Mouse (Mus musculus) layer of hippocampus, postnatal 14 days (tissue): ENCODE results near the gene Gimap8. TPM values are rescaled to one million over a fixed set of nuclear protein-coding genes. Genes with fewer than 3 reads are reported as not detected.

ENCODE experiments used
- DNase-seq, 2 experiments: peaks; one replicate each; pipeline ENCODE4 v3.0.0; 2021 to 2022; ENCODE audit warnings: low spot score in 2 of 2, mixed read lengths in 1 of 2
- total RNA-seq, 2 experiments: library from RNA; stranded (reverse); gene quantifications; 2 replicates each; pipeline ENCODE4 v1.2.3; 2021

The Gimap8 gene
- total RNA-seq, 2 experiments from 2014 or later, result 1.0 to 1.4 TPM

DNA sequence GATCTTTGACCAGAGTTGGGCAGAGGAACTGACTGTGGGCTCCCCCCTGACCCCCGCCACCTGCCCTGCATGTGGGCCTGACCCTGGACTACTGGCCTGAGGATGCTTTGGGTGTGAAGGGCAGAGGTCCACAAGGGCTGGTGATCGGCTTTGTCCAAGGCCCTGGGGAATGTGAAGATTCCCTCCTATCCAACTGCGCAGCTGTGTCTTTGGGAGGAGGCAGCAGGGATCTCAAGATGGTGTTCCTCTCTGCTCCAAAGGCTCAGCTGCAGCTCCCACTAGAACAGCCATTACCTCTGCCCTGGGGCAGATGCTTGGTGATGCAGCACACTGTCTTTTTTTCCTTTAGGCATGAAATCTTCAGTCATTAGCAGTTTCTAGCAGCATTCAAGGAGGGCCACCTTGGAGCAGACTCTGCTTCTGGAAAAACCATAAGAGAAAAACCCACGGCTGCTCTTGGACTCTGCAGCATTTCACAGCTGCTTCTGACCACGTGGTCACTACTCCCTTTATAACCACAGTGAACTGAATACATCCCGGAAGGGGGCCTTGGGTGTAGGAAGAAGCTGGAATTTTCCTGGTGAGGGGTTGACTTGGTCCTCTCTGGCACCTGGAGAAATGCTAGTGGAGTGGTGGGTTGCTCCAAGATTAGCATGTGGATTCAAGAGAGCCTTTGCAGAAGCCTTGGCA is 9.1 kb upstream of the Gimap8 start:
- no peak for DNase-seq

DNA sequence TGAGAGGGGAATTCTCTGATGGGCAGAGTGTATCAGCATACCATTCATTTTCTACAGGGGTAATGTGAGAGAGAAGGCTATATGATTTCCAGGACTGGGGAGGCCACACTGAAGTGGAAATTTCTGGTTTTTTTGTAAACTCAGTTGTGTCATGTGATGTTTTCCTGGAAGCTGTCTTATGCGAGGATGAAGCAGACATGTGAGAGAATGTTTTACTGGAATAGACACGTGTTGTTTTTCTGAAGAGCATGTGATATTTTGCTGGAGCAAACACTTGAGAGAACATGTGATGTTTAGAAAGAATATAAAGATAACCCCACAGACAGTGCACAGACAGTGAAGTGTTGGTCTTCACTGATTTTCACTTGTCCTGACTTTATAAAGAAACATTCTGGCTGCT is 8.5 kb upstream of the Gimap8 start:
- no peak for DNase-seq

DNA sequence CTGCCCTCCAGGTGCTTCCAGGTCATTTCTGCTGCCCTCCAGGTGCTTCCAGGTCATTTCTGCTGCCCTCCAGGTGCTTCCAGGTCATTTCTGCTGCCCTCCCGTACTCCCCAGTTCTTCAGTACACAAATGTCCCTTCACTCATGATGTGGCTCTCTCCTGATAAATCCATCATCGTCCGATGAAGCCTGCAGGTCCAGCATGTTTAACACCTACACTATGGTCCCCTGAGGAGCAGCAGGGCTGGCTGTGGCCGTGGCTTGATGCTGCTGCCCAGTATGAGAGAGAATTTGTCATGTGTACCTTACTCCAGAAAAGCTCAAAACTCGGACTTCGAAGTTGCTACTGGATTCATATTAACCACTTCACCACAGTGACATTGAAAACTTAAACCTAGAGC is 5.6 kb upstream of the Gimap8 start:
- DNase-seq, result no peak

DNA sequence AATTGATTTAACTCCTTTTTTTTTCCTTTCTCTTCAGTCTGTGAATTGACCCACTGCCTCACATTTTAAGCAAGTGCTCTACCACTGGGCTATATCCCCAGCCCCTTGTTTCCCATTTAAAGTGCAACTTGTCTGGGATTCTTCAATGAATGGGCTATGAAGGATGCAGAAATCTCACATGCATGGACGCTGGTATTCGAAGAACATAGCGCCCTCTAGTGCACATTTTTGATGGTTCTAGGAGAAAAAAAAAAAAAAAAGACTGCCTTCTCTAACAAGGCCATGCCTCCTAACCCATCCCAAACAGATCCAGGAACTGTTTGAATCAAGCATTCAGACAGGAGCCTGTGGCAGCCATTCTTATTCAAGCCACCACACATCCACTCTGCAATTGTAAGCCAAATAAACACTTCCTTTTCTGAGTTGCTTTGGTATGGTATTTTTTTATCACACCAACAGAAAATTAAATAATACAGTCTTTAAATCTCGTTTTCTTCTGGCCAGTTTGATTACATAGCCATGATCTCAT is 4.2 kb upstream of the Gimap8 start:
- DNase-seq, result peak in 1 of 2 experiments; percentile 61

DNA sequence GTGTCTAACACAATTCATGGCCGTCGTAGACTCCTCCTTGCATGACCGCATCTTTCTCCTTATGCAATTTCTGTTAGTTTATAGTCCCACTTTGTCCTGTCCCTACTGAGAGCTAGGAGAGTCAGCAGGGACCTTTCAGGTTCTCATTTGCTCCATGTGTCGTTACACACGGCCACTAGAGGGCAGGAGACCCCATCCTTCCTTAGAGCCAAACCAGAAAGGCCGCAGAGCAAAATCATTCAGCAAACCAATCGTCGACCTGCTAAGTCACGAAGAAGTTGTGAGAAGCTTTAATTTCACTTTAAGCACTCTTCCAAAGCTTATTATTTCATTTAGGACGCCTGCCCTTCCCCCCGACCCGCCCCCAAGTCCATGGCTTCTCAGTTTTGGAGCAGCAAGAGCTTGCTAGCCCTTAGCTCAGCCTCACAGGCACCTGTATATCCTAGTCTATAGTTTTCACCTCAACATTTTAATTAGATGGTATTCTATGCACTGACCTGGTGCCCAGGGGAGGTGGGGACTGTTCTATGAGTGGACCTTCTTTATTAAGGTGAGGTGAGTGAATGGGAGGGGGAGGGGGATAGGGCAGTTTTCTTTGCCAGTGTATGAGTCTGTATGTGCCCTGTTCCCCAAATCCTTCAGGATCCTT is 1.2 kb upstream of the Gimap8 start:
- peak; percentile 58 to 70 for DNase-seq

DNA sequence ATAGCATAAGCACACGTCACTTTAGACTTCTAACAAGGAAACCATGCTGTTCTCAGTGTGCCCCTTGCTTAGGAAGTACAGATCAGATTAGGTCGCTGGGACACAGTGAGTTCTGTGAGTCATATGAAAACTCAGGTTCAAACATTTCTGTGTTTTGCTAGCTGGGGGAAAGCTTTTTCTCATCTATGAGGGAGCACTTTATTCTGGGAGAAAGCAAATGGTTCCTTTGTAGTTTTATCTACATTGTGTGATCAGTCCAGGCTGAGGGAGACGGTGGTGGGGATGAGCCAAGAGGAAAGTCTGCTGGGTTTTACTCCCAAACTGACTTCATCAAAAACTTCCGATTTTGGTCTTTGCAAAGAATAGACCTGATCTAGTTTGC is 734 bp upstream of the Gimap8 start:
- no peak for DNase-seq

DNA sequence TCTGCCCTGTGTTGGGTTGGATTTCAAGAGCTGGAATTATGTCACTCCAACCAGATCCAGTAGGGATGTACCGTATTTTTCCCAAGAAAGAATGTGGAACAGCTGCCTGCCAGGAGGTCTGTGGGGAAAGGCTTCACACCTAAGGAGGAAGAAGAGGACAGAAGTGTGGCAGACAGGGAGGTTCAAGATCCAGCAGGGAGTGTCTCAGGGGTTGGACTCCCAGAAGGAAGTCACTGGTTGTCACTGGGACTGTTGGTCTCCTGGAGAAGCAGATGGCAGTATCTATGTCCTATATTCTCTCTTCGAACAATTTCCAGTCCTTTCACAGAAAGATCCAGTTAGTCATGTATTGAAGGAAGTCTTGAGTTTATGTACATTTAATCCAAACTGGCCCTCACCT is 577 bp downstream of the Gimap8 start:
- no peak for DNase-seq

DNA sequence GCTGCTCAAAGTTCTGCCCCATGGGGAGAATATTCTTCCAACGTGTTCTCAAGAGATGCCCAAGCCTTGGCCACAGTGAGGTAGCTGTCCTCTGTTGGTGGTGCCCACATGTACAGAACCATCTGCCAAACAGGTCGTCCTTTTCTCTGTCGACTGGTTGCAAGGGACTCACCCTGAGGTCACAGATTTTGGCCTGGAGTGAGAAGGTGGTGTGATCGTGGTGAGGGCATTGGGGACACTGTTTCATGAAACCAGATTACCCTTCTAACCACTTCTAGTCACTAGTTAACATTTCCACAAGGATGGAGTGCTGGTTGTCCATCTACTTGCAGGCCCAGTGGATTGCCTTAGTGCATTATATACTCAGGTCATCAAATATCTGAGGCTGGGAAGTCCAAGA is 1.7 kb downstream of the Gimap8 start:
- DNase-seq, result no peak

DNA sequence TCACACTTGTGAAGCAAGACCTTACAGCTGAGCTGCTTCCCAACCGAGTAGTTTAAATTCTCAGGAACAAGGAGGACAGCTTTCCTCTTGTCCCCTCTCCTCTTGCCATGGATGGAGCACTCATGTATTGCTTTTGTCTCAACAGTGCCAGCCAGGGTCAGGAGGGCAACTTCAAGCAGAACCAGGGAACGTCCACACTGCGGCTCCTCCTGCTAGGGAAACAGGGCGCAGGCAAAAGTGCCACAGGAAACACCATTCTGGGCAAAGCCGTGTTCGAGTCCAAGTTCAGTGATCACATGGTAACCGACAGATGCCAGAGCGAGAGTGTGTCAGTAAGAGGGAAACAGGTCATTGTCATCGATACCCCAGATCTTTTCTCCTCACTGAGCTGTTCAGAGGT is 3.0 kb downstream of the Gimap8 start:
- no peak for DNase-seq

DNA sequence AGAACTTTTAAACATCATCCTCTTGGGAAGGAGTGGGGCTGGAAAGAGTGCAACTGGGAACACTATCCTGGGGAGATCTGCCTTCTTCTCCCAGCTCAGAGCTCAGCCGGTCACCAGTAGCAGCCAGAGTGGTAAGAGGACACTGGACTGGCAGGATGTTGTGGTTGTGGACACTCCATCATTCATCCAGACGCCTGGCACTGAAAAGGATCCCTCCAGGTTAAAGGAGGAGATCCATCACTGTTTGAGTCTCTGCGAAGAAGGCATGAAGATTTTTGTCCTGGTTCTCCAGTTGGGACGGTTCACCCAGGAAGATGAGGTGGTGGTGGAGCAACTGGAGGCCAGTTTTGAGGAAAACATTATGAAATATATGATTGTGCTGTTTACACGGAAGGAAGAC is 11.7 kb downstream of the Gimap8 start:
- no peak for DNase-seq

DNA sequence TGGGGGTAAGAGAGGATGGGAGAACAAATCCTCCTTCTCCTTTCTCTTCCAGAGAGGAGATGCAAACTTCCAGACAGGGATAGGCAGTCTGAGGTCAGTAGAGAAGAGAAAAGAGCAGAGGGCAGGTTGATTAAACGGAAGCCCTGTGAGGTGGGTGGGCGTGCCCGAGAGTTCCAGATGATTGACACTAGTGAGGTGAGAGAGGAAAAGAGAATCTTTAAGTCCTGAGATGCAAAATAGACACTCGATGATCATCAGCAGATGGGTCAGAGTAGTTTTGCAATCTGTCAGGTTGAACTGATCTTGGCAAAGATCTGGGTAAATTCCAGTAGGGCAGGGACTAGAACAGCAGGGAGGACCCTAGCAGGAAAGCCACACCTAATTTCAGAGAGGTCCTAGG is 17.7 kb downstream of the Gimap8 start:
- DNase-seq, result no peak

DNA sequence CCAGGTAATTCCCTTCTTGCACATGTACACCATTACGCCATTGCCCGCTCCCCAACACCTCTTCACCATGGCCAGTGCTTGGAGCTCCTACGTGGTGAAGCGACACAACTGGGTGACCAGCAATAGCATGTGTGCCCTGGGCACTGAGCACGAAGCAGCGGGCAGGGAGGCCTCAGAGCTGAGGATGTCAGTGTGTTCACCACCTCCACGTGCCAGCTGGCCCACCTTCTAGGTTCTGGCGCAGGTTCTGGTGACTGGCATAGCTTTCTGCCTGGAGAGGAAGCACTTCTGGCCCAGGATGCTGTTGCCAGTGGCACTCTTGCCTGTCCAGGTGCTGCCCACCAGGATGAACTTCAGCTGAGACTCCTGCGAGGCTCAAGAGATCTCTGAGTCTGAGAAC is 18.4 kb downstream of the Gimap8 start:
- no peak for DNase-seq

DNA sequence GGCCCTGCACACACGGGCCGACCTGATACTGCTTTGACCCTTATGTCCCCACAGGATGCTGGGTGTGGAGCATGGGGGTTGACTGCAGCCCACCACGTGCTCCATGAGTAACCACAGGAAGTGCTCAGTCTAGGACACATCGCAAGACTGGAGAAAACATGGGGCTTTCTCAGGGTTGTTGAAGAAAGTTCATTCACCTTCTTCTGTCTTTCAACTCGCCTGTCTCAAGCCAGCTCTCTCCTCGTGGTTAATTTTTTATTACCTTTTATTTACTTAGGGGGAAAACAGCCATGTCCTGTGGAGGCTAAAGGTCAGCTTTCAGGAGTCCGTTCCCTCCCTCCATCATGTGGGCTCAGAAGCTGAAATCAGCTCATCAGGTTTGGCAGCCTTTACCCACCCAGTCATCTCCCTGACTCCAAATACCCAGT is 19.1 kb downstream of the Gimap8 start:
- DNase-seq, result no peak

DNA sequence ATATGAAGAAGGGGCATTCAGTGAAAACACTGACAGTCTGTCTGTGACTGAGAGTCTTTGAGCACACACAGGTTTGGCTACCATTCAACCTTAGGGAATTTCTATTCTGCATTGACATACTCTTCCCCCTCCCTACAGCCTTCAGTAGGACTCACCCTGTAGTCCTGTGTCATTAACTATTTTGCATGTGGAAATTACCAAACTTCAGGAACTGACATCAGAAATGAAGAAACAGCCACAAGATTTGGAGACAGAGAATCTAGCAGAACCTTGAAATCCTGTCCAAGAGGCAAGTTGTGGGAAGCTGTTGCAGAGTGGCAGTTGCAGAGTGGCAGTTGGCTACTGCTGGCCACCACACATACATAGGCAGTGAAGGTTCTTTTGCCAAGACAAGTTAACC is 21.0 kb downstream of the Gimap8 start:
- no peak for DNase-seq

DNA sequence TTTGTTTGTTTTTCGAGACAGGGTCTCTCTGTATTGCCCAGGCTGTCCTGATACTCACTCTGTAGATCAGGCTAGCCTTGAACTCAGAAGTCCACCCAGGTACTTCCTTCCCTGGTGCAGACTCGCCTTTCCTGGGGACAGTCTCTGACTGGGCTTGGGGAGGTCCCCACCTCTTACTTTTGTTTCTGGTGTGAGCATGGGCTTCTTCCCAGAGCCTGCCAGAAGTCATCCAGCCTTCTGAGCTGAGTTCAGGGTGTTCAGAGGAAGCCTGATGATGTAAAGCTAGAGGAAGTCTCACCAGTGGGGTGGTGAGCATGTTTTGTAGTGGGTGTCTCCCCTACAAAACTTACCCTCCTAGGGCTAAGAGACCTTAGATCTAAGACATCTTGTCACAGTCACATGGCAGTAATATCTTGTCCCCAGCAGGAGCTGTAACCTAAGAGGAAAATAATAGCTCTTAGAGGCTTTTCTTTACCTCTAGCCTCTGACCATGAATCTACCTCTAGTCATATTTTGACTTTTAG is 22.5 kb downstream of the Gimap8 start:
- DNase-seq, result no peak

DNA sequence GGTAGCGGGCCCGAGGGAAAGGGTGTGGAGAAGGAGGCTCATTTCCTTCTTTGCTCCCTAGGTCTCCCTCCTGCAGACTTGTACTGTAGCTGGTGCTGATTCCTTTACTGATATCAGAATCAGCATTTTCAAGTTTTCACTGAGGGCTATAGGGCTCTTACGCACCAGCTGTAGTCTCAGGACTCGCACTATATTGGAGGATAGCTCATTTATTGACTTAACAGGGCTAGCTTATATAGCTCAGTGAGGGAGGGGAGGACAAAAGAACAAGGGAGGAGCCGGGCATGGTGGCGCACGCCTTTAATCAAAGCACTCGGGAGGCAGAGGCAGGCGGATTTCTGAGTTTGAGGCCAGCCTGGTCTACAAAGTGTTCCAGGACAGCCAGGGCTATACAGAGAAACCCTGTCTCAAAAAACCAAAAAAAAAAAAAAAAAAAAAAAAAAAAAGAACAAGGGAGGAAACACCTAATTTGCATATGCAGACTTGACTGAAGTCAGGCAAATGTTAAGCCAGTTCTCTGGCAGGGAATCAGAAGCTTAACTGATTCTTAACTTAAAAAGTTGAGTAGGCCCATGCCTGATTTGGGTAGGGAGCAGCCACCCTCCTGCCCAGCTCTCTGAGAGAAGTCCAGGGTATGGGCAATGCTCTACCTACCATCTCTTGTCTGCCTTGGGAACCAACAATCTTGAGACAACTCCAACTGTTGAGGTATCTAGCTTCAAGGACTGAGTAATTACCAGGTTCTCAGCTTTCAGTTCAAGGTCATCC is 27.4 kb downstream of the Gimap8 start:
- DNase-seq, result no peak

DNA sequence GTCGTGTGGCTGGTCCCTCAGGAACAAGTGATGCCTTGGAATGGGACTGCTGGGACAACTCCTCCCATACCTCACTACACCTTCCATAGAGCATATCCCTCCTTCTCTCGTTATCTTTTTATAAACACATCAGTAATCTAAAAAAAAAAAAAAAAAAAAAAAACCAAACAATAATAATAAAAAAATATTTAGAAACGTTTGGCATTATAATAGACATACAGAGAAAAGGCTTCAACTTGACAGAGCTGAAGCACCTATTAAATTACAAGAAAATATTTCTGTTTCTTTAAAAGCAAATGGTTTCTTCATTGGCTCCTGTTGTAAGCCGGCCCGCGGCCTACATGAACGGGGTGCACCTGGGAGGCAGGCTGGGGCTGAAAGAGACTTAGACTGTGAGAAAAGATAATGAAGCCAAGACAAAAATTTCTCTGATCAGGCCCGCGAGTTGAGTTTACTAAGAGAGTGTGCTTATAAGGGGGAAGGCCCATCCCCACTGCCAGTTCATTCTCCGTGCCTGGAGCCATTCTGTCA is 28.4 kb downstream of the Gimap8 start:
- DNase-seq, result no peak

DNA sequence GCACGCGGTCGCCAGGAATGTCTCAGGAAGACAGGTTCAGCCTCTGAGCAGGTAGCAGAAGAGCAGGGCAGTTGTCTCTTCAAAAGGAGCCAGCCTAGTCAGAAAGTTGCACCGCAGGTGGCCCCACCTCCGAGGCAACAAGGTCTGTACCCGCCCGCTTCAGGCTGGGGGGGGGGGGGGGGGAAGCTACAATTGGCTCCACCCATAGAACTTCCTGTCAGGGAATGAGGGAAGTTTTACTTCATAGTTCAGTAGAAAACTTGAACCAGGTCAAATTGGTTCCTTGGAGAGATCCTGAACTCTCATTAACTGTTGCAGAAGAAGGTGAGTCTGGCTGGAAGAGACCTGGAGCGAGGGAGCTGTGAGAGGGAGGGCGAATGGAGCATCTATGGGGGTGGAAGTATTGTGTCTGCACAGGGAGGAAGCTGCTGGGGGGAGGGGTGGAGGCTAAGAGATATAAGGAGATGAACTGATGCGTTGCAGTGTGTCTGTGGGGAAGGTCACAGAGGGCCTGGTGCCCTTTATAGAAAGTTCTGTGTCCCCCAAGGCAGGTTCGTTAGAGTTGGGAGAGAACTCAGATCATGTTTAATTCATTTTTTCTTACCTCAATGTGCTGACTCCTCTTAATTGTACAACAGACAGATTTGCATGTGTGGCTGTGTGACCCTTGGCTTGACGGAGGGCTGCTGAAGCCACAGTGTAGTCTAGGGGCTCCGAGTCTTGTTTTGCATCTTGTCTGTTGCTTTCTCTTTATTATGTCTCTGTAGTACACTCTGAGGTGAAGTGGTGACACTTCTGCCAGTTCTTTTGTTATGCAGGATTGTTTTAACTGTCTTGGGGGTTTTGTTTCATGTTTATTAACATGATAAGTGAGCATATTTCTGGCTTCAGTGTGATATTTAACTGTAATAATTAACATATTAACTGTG is 29.2 kb downstream of the Gimap8 start, which contains the start of gene Gimap9:
TSS of gene Gimap9 (plus strand) at position 199 of the 929 bp plus-strand sequence.
- no peak for DNase-seq

DNA sequence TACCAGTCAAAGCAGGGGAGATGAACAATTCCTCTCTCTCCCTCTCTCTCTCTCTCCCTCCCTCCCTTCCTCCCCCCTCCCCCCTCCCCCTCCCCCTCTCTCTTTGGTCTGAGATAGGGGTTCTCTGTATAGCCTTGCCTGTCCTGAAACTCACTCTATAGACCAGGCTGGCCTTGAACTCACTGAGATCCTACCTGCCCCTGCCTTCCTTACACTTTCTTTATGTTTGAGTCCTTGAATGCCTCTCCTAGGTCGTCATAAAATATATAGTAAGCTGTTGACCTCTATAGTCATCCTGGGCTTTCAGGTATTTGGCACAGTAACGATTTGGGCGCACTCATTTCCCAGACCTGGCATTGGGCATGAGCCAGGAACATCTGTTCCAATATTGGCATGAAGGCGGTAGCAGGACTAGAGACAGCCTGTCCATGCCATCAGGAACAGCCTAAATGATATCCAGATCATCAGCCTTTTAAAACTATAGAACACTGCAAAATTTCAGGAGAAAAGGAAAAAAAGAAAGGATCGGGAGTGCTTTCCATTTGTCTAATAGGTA is 29.9 kb downstream of the Gimap8 start:
- DNase-seq, result no peak
